Mouse (Mus musculus): ENCODE results near the gene Erich2. TPM values are rescaled to one million over a fixed set of nuclear protein-coding genes. Genes with fewer than 3 reads are reported as not detected.
"Not testable (repeated sequence)": the region's sequence is repeated elsewhere in the genome, so short reads cannot be mapped to it uniquely, and the experiment has no call there.

Erich2 gene
- polyA plus RNA-seq, 1 experiment from 2014 or later, result 0.42 TPM

- H3K9me3 ChIP-seq (ENCODE audit: control insufficient read depth, low read length), result no peaks in the 10 kb centered on the region
- under 1% methylated on average over 53 of the region's 56 CpGs for WGBS
- peaks cover 4% of the 10 kb centered on the region for H3K4me1 ChIP-seq (ENCODE audit: control insufficient read depth, insufficient read depth, low read length)
- H3K27ac ChIP-seq (ENCODE audit: low read length), result 0 out of 2 replicates have a peak overlapping the region, but pooled peaks have one; percentile 18
- ATAC-seq, result peak; percentile 99
- peak overlapping the region; percentile 96 for H3K4me2 ChIP-seq (ENCODE audit: low read depth, low read length)
- peak overlapping the region; percentile 68 for H3K9ac ChIP-seq (ENCODE audit: low read depth, low read length)
- H3K27me3 ChIP-seq (replicated peaks; ENCODE audit: control insufficient read depth, insufficient read depth, low read length), result peaks cover 3% of the 10 kb centered on the region; the same call in 1 of the 2 replicates
- no peaks in the 10 kb centered on the region for H3K36me3 ChIP-seq (ENCODE audit: control insufficient read depth, insufficient read depth, low read length)
- H3K4me3 ChIP-seq (ENCODE audit: low read length), result peak overlapping the region; percentile 63
Observed at GRCm38 (mm10) chr2:70509021-70509632, 508 bp downstream of the Erich2 start.

GRCm38 (mm10) chr2:70538283-70538682 is 29.7 kb downstream of the Erich2 start:
- 45% methylated on average over 7 of the region's 7 CpGs for WGBS
- not testable (repeated sequence) for H3K9me3 ChIP-seq (ENCODE audit: control insufficient read depth, low read length); H3K36me3 ChIP-seq (ENCODE audit: control insufficient read depth, insufficient read depth, low read length); H3K4me1 ChIP-seq (ENCODE audit: control insufficient read depth, insufficient read depth, low read length); H3K9ac ChIP-seq (ENCODE audit: low read depth, low read length); H3K27ac ChIP-seq (ENCODE audit: low read length); H3K4me2 ChIP-seq (ENCODE audit: low read depth, low read length); H3K27me3 ChIP-seq (replicated peaks; ENCODE audit: control insufficient read depth, insufficient read depth, low read length); ATAC-seq; H3K4me3 ChIP-seq (ENCODE audit: low read length)

- no peaks in the 10 kb centered on the region for H3K36me3 ChIP-seq (ENCODE audit: control insufficient read depth, insufficient read depth, low read length)
- H3K4me1 ChIP-seq (ENCODE audit: control insufficient read depth, insufficient read depth, low read length), result no peaks in the 10 kb centered on the region
- ATAC-seq, result no peak
- no peak overlapping the region for H3K27ac ChIP-seq (ENCODE audit: low read length)
- no peaks in the 10 kb centered on the region; the same call in 1 of the 2 replicates for H3K27me3 ChIP-seq (replicated peaks; ENCODE audit: control insufficient read depth, insufficient read depth, low read length)
- H3K4me2 ChIP-seq (ENCODE audit: low read depth, low read length), result no peak overlapping the region
- H3K9me3 ChIP-seq (ENCODE audit: control insufficient read depth, low read length), result no peaks in the 10 kb centered on the region
- 61% methylated on average over 6 of the region's 6 CpGs for WGBS
- H3K9ac ChIP-seq (ENCODE audit: low read depth, low read length), result no peak overlapping the region
- H3K4me3 ChIP-seq (ENCODE audit: low read length), result no peak overlapping the region
Observed at GRCm38 (mm10) chr2:70550671-70551070, 42.1 kb downstream of the Erich2 start.

- H3K4me1 ChIP-seq (ENCODE audit: control insufficient read depth, insufficient read depth, low read length), result no peaks in the 10 kb centered on the region
- ATAC-seq, result no peak
- H3K4me3 ChIP-seq (ENCODE audit: low read length), result no peak overlapping the region
- no peak overlapping the region for H3K27ac ChIP-seq (ENCODE audit: low read length)
- H3K9me3 ChIP-seq (ENCODE audit: control insufficient read depth, low read length), result no peaks in the 10 kb centered on the region
- H3K36me3 ChIP-seq (ENCODE audit: control insufficient read depth, insufficient read depth, low read length), result no peaks in the 10 kb centered on the region
- H3K27me3 ChIP-seq (replicated peaks; ENCODE audit: control insufficient read depth, insufficient read depth, low read length), result no peaks in the 10 kb centered on the region; the same call in 1 of the 2 replicates
- no peak overlapping the region for H3K4me2 ChIP-seq (ENCODE audit: low read depth, low read length)
- 89% methylated on average over 2 of the region's 2 CpGs for WGBS
- H3K9ac ChIP-seq (ENCODE audit: low read depth, low read length), result no peak overlapping the region
Observed at GRCm38 (mm10) chr2:70551446-70551845, 42.8 kb downstream of the Erich2 start.

- Histone ChIP-seq H3K36me3 (ENCODE audit: control insufficient read depth, insufficient read depth, low read length) (no peaks in the 10 kb centered on the region), H3K4me2 (ENCODE audit: low read depth, low read length) (no peak overlapping the region), H3K4me1 (ENCODE audit: control insufficient read depth, insufficient read depth, low read length) (no peaks in the 10 kb centered on the region), H3K4me3 (ENCODE audit: low read length) (no peak overlapping the region), H3K27ac (ENCODE audit: low read length) (no peak overlapping the region), H3K9ac (ENCODE audit: low read depth, low read length) (no peak overlapping the region), H3K27me3 (replicated peaks; ENCODE audit: control insufficient read depth, insufficient read depth, low read length) (no peaks in the 10 kb centered on the region; the same call in 1 of the 2 replicates), H3K9me3 (ENCODE audit: control insufficient read depth, low read length) (no peaks in the 10 kb centered on the region)
- 79% methylated on average over 15 of the region's 15 CpGs for WGBS
- ATAC-seq, result no peak
Observed at GRCm38 (mm10) chr2:70552067-70552598, 43.5 kb downstream of the Erich2 start.

- no peak within 1 kb of the TSS for H3K27ac ChIP-seq (ENCODE audit: low read length)
- H3K9ac ChIP-seq (ENCODE audit: low read depth, low read length), result no peak within 1 kb of the TSS
- no peaks in the 10 kb centered on the region; the same call in 1 of the 2 replicates for H3K27me3 ChIP-seq (replicated peaks; ENCODE audit: control insufficient read depth, insufficient read depth, low read length)
- no peak for ATAC-seq
- WGBS, result 35% methylated on average over 4 of the region's 4 CpGs
- no peaks in the 10 kb centered on the region for H3K36me3 ChIP-seq (ENCODE audit: control insufficient read depth, insufficient read depth, low read length)
- H3K4me2 ChIP-seq (ENCODE audit: low read depth, low read length), result no peak within 1 kb of the TSS
- H3K4me1 ChIP-seq (ENCODE audit: control insufficient read depth, insufficient read depth, low read length), result no peaks in the 10 kb centered on the region
- H3K4me3 ChIP-seq (ENCODE audit: low read length), result no peak within 1 kb of the TSS
- no peaks in the 10 kb centered on the region for H3K9me3 ChIP-seq (ENCODE audit: control insufficient read depth, low read length)
Observed at GRCm38 (mm10) chr2:70552772-70553171, 44.2 kb downstream of the Erich2 start, which contains the start of gene Gad1. Gad1 (plus strand) TSS chr2:70553072.

GRCm38 (mm10) chr2:70553826-70554225 is 45.2 kb downstream of the Erich2 start:
- no peak overlapping the region for H3K4me3 ChIP-seq (ENCODE audit: low read length)
- no peaks in the 10 kb centered on the region for H3K9me3 ChIP-seq (ENCODE audit: control insufficient read depth, low read length)
- H3K27me3 ChIP-seq (replicated peaks; ENCODE audit: control insufficient read depth, insufficient read depth, low read length), result peaks cover 2% of the 10 kb centered on the region
- no peak overlapping the region for H3K27ac ChIP-seq (ENCODE audit: low read length)
- no peaks in the 10 kb centered on the region for H3K4me1 ChIP-seq (ENCODE audit: control insufficient read depth, insufficient read depth, low read length)
- H3K4me2 ChIP-seq (ENCODE audit: low read depth, low read length), result no peak overlapping the region
- no peaks in the 10 kb centered on the region for H3K36me3 ChIP-seq (ENCODE audit: control insufficient read depth, insufficient read depth, low read length)
- no peak for ATAC-seq
- whole genome bisulfite sequencing, result 78% methylated on average over 3 of the region's 3 CpGs
- H3K9ac ChIP-seq (ENCODE audit: low read depth, low read length), result no peak overlapping the region

- whole genome bisulfite sequencing, result 4% methylated on average over 18 of the region's 18 CpGs
- no peak overlapping the region for H3K4me3 ChIP-seq (ENCODE audit: low read length)
- H3K9me3 ChIP-seq (ENCODE audit: control insufficient read depth, low read length), result no peaks in the 10 kb centered on the region
- peaks cover 46% of the 10 kb centered on the region for H3K27me3 ChIP-seq (replicated peaks; ENCODE audit: control insufficient read depth, insufficient read depth, low read length)
- H3K4me1 ChIP-seq (ENCODE audit: control insufficient read depth, insufficient read depth, low read length), result peaks cover 6% of the 10 kb centered on the region; the same call in 1 of the 2 replicates
- H3K36me3 ChIP-seq (ENCODE audit: control insufficient read depth, insufficient read depth, low read length), result no peaks in the 10 kb centered on the region
- ATAC-seq, result peak; percentile 59; the same call in 1 of the 2 replicates
- no peak overlapping the region for H3K27ac ChIP-seq (ENCODE audit: low read length)
- H3K4me2 ChIP-seq (ENCODE audit: low read depth, low read length), result no peak overlapping the region
- no peak overlapping the region for H3K9ac ChIP-seq (ENCODE audit: low read depth, low read length)
Observed at GRCm38 (mm10) chr2:70558112-70558842, 49.7 kb downstream of the Erich2 start.

GRCm38 (mm10) chr2:70558843-70559451 is 50.3 kb downstream of the Erich2 start:
- H3K4me1 ChIP-seq (ENCODE audit: control insufficient read depth, insufficient read depth, low read length), result peaks cover 6% of the 10 kb centered on the region; the same call in 1 of the 2 replicates
- H3K36me3 ChIP-seq (ENCODE audit: control insufficient read depth, insufficient read depth, low read length), result no peaks in the 10 kb centered on the region
- H3K9ac ChIP-seq (ENCODE audit: low read depth, low read length), result no peak overlapping the region
- H3K27me3 ChIP-seq (replicated peaks; ENCODE audit: control insufficient read depth, insufficient read depth, low read length), result peaks cover 52% of the 10 kb centered on the region
- H3K4me2 ChIP-seq (ENCODE audit: low read depth, low read length), result no peak overlapping the region
- ATAC-seq, result no peak
- H3K4me3 ChIP-seq (ENCODE audit: low read length), result no peak overlapping the region
- no peak overlapping the region for H3K27ac ChIP-seq (ENCODE audit: low read length)
- WGBS, result 10% methylated on average over 24 of the region's 24 CpGs
- H3K9me3 ChIP-seq (ENCODE audit: control insufficient read depth, low read length), result no peaks in the 10 kb centered on the region

Data from intestine, embryonic 16.5 days (tissue).